Mouse (Mus musculus): ENCODE results near the gene Fars2. TPM values are rescaled to one million over a fixed set of nuclear protein-coding genes. Genes with fewer than 3 reads are reported as not detected.
"Not testable (repeated sequence)": the region's sequence is repeated elsewhere in the genome, so short reads cannot be mapped to it uniquely, and the experiment has no call there.

Gene Fars2
- polyA plus RNA-seq, 1 experiment from 2014 or later: 38.1 TPM

DNA sequence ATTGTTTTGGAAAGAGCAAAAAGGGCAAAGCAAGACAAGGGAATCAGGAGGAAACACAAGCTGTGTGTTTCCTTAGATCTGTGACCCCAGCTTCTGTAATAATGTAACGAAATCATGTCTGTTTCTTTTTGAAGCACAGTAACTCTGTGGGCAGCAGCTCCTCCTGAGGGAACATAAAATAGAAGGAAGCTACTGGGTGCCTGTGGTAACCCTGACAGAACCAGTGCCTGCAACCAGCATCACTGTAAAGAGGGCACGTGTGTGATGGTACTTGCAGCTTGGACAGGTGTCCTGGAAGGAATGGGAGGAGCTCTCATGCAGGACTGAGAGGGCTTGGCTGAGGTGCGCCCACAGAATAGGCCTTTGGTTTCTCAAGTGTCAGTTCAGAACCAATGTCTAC, 305.2 kb downstream of the Fars2 start:
- no peak overlapping the region for H3K4me2 ChIP-seq (ENCODE audit: low read depth, low read length)
- ATAC-seq (ENCODE audit: low read depth): no peak

DNA sequence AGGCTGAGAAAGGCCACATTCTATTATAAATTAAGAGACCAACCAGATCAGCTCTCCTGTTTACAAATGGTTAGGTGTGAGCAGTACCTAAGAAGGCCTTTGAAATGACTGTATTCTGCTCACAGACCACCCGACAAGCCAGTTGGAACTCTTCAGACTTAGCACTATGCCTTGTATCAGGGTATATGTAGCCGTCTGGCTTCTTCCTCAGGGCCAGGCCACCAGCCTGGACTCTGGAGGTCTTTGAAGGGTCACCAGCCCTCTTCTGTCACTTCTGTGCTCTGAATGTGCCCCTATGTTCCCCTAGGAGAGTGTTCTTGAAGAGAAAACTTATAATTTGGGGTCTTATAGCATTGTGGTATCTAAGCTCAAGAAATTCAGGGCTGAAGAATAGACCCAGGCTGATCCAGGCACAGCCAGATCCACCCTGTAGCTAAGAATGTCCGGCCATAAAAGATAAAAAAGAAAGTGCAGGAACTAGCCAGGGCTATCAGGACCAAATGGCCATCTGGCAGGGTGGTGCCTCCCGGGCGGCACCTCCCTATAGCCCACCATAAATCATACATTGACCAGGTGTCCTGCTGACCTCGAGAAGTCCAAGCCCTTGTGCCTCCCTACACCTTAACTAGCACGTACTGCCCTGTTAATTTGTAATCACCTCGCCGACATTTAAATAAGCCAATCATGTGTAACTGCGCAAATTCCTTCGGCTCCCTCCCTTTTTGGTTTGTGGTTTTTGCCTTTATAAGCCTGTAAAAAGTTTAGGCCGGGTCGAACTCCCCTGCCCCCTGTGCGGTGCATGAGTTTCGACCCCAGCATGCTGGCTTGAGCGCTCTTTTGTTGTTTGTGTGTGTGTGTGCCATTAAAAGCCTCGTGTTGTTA, 308.9 kb downstream of the Fars2 start:
- not testable (repeated sequence) for H3K4me3 ChIP-seq (ENCODE audit: low read length); H3K36me3 ChIP-seq (ENCODE audit: control insufficient read depth, insufficient read depth, low read length); H3K9ac ChIP-seq (ENCODE audit: low read length); H3K4me1 ChIP-seq (replicated peaks; ENCODE audit: control insufficient read depth, insufficient read depth, low read length); ATAC-seq (ENCODE audit: low read depth); H3K27ac ChIP-seq (ENCODE audit: low read length); H3K4me2 ChIP-seq (ENCODE audit: low read depth, low read length); H3K27me3 ChIP-seq (ENCODE audit: control insufficient read depth, insufficient read depth, low read depth, low read length); H3K9me3 ChIP-seq (ENCODE audit: control insufficient read depth, low read length)
- 77% methylated on average over 17 of the region's 17 CpGs for WGBS

More for the DNA sequence above, 305.2 kb downstream of the Fars2 start:
- H3K36me3 ChIP-seq (ENCODE audit: control insufficient read depth, insufficient read depth, low read length): no peaks in the 10 kb centered on the region
- no peaks in the 10 kb centered on the region for H3K27me3 ChIP-seq (ENCODE audit: control insufficient read depth, insufficient read depth, low read depth, low read length)
- H3K4me3 ChIP-seq (ENCODE audit: low read length): no peak overlapping the region
- H3K4me1 ChIP-seq (replicated peaks; ENCODE audit: control insufficient read depth, insufficient read depth, low read length): no peaks in the 10 kb centered on the region
- WGBS: 61% methylated on average over 3 of the region's 3 CpGs
- no peak overlapping the region for H3K9ac ChIP-seq (ENCODE audit: low read length)
- H3K9me3 ChIP-seq (ENCODE audit: control insufficient read depth, low read length): no peaks in the 10 kb centered on the region; the same call in 1 of the 2 replicates
- no peak overlapping the region for H3K27ac ChIP-seq (ENCODE audit: low read length)

DNA sequence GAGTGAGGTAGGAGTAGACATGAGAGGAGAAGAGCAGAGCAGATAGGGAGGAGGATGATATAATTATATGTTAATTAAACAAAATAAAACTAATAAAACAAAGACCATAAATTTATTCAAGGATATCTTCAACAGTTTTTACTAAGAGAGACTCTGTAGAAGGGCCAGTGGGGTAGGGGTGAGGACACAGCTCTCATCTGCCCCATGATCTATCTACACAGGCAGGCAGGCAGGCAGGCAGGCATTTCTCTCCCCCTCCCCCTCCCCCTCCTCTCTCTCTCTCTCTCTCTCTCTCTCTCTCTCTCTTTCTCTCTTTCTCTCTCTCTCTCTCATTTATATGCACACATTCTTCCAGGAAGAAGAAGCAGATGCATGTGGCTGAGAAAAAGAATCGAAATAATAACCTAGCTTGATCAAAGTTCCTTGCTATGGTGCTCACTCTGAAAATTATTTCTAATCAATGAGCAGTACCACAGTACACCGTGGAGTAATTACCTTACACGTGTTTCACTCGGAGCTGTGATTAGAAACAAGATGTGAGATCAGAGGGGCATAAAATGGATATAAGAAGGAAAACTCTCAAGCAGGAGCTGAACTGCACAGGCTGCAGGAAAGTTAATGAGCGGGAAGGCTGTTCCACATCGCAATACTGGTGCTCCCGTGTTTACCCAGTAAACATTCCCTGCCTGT, 312.4 kb downstream of the Fars2 start:
- Histone ChIP-seq H3K9ac (ENCODE audit: low read length) (no peak overlapping the region), H3K36me3 (ENCODE audit: control insufficient read depth, insufficient read depth, low read length) (no peaks in the 10 kb centered on the region), H3K27me3 (ENCODE audit: control insufficient read depth, insufficient read depth, low read depth, low read length) (no peaks in the 10 kb centered on the region), H3K9me3 (ENCODE audit: control insufficient read depth, low read length) (no peaks in the 10 kb centered on the region), H3K4me1 (replicated peaks; ENCODE audit: control insufficient read depth, insufficient read depth, low read length) (peaks cover 3% of the 10 kb centered on the region; the same call in 1 of the 2 replicates), H3K27ac (ENCODE audit: low read length) (no peak overlapping the region), H3K4me2 (ENCODE audit: low read depth, low read length) (no peak overlapping the region), H3K4me3 (ENCODE audit: low read length) (no peak overlapping the region)
- no peak for ATAC-seq (ENCODE audit: low read depth)
- WGBS: 60% methylated on average over 7 of the region's 7 CpGs

DNA sequence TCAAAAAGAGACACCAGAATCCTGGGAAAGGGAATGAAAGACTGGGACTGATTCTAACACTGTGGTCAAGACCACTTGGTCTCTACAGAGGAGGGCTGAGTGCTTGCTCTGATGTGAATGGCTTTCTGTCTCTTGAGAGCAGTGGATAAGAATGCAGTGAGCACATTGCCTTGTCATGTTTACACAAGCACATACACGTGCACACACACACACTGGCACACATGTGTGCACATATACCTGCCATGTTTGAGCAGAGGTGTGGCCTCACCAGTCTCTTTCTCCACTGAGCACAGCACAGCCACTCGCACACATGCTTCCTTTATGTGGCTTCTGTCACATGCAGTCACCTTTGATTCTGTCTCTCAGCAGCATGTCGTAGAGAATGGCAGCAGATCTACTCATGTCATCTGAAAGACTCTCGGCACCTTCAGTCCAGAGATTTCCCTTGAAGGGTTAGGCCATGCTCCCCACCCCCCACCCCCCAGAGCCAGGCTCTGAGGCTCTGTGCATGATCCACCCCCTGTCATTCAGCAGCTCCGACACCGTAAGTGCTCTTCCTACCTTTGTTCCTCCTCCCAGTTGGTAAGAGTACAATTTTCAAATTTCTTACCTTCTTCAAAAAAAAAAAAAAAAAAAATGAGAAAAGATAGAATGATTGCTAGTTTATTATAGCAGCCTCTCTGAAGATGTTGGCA, 313.4 kb downstream of the Fars2 start:
- Histone ChIP-seq H3K27ac (ENCODE audit: low read length) (no peak overlapping the region), H3K9me3 (ENCODE audit: control insufficient read depth, low read length) (no peaks in the 10 kb centered on the region), H3K36me3 (ENCODE audit: control insufficient read depth, insufficient read depth, low read length) (no peaks in the 10 kb centered on the region), H3K4me2 (ENCODE audit: low read depth, low read length) (no peak overlapping the region), H3K4me1 (replicated peaks; ENCODE audit: control insufficient read depth, insufficient read depth, low read length) (peaks cover 3% of the 10 kb centered on the region; the same call in 1 of the 2 replicates), H3K4me3 (ENCODE audit: low read length) (no peak overlapping the region), H3K9ac (ENCODE audit: low read length) (no peak overlapping the region), H3K27me3 (ENCODE audit: control insufficient read depth, insufficient read depth, low read depth, low read length) (no peaks in the 10 kb centered on the region)
- ATAC-seq (ENCODE audit: low read depth): peak; percentile 41; the same call in 1 of the 2 replicates
- 40% methylated on average over 6 of the region's 6 CpGs for WGBS

DNA sequence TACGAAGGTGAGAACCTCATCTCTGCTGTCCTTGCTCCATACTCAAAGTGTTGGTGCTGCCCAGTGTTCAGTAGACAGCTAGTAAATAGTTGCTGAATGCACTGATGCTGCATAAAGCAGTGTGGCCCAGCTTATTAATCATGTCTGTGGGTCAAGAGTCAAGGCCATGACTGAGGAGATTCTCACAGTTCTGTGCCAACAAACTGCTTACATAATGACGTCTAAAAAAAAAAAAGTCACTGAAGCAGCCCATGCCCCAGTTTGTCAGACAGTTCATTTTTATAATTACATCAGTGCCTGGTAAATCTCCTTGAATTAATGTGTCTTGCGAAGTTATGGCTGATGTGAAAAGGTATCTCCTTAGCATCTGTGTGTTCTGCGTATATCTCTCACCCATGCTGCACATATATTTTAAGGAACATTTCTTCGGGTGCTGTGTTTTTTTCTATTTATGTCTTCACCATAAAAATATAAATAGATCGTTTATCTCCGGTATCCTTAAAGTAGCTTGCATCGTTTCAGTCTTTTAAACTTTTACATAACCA, 314.8 kb downstream of the Fars2 start:
- no peak for ATAC-seq (ENCODE audit: low read depth)
- Histone ChIP-seq H3K4me3 (ENCODE audit: low read length) (no peak overlapping the region), H3K27me3 (ENCODE audit: control insufficient read depth, insufficient read depth, low read depth, low read length) (no peaks in the 10 kb centered on the region), H3K27ac (ENCODE audit: low read length) (no peak overlapping the region), H3K9me3 (ENCODE audit: control insufficient read depth, low read length) (no peaks in the 10 kb centered on the region), H3K4me1 (replicated peaks; ENCODE audit: control insufficient read depth, insufficient read depth, low read length) (peaks cover 3% of the 10 kb centered on the region; the same call in 1 of the 2 replicates), H3K4me2 (ENCODE audit: low read depth, low read length) (no peak overlapping the region), H3K36me3 (ENCODE audit: control insufficient read depth, insufficient read depth, low read length) (no peaks in the 10 kb centered on the region), H3K9ac (ENCODE audit: low read length) (no peak overlapping the region)
- WGBS: 72% methylated on average over 8 of the region's 8 CpGs

GRCm38 (mm10) chr13:36444748-36445423, 327.7 kb downstream of the Fars2 start:
- Histone ChIP-seq H3K4me1 (replicated peaks; ENCODE audit: control insufficient read depth, insufficient read depth, low read length) (no peaks in the 10 kb centered on the region), H3K27ac (ENCODE audit: low read length) (no peak overlapping the region), H3K9ac (ENCODE audit: low read length) (no peak overlapping the region), H3K27me3 (ENCODE audit: control insufficient read depth, insufficient read depth, low read depth, low read length) (no peaks in the 10 kb centered on the region), H3K4me3 (ENCODE audit: low read length) (no peak overlapping the region), H3K36me3 (ENCODE audit: control insufficient read depth, insufficient read depth, low read length) (no peaks in the 10 kb centered on the region), H3K9me3 (ENCODE audit: control insufficient read depth, low read length) (no peaks in the 10 kb centered on the region), H3K4me2 (ENCODE audit: low read depth, low read length) (no peak overlapping the region)
- ATAC-seq (ENCODE audit: low read depth): no peak; the same call in 1 of the 2 replicates
- 43% methylated on average over 4 of the region's 4 CpGs for WGBS

DNA sequence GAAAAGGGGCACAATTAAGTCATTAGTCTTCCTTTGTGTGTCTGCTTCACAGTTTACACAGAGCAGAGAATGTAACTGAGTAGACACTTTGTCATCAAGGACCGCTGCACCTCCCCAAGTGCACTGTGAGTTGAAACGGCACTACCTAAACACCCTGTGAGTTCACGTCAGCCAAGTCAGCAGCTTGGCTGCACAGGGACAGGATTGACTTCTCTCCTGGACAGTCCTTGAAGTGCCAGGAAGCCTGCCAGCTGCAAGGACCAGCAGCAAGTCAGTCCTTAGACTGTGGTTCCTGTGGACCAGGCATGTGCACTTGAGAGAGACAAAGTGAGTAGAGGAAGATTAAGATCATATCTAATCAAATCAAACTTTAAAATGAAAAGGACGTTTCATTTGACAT, 330.7 kb downstream of the Fars2 start:
- H3K4me1 ChIP-seq (replicated peaks; ENCODE audit: control insufficient read depth, insufficient read depth, low read length): no peaks in the 10 kb centered on the region
- no peak overlapping the region for H3K9ac ChIP-seq (ENCODE audit: low read length)
- no peaks in the 10 kb centered on the region for H3K36me3 ChIP-seq (ENCODE audit: control insufficient read depth, insufficient read depth, low read length)
- no peaks in the 10 kb centered on the region for H3K27me3 ChIP-seq (ENCODE audit: control insufficient read depth, insufficient read depth, low read depth, low read length)
- no peak overlapping the region for H3K27ac ChIP-seq (ENCODE audit: low read length)
- ATAC-seq (ENCODE audit: low read depth): no peak
- no peaks in the 10 kb centered on the region for H3K9me3 ChIP-seq (ENCODE audit: control insufficient read depth, low read length)
- no peak overlapping the region for H3K4me3 ChIP-seq (ENCODE audit: low read length)
- no peak overlapping the region for H3K4me2 ChIP-seq (ENCODE audit: low read depth, low read length)
- 25% methylated on average over 4 of the region's 4 CpGs for WGBS

DNA sequence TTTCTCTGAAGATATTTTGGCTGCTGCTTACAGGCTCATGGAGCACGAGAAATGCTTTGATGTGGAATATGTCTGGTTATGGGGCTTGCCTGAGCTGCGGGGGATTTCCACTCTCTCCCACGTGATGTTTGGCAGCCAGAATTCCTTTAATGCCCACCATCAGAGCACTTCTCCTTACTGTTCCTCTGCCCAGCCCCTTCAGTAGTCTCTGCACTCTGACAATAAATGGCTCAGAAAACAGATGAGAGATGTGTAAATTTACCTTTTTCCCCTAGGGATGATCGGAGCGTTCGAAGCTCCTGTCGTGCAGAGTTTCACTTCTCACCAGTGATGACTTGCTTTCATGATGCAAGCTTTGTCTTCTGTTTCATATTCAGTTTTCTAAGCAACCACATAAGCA, 331.4 kb downstream of the Fars2 start:
- Histone ChIP-seq H3K4me1 (replicated peaks; ENCODE audit: control insufficient read depth, insufficient read depth, low read length) (no peaks in the 10 kb centered on the region), H3K36me3 (ENCODE audit: control insufficient read depth, insufficient read depth, low read length) (no peaks in the 10 kb centered on the region), H3K4me2 (ENCODE audit: low read depth, low read length) (no peak overlapping the region), H3K4me3 (ENCODE audit: low read length) (no peak overlapping the region), H3K27me3 (ENCODE audit: control insufficient read depth, insufficient read depth, low read depth, low read length) (no peaks in the 10 kb centered on the region), H3K9me3 (ENCODE audit: control insufficient read depth, low read length) (no peaks in the 10 kb centered on the region), H3K9ac (ENCODE audit: low read length) (no peak overlapping the region), H3K27ac (ENCODE audit: low read length) (no peak overlapping the region)
- no peak for ATAC-seq (ENCODE audit: low read depth)
- 61% methylated on average over 7 of the region's 7 CpGs for WGBS
